Mouse (Mus musculus) olfactory bulb, adult 2 months (tissue): ENCODE results near the gene Enpep.

ENCODE experiments used
- CTCF ChIP-seq: fragments of 200-500 bp; IDR thresholded peaks from 2 replicates; pipeline ENCODE4 v1.5.1; 2012; ENCODE audit warnings: low read depth, mild to moderate bottlenecking, low read length, moderate library complexity; ENCODE audit not compliant: insufficient read depth
- POLR2A ChIP-seq: fragments of 200-500 bp; IDR thresholded peaks from 2 replicates; pipeline ENCODE4 v1.6.1; 2012; ENCODE audit warnings: mild to moderate bottlenecking, low read depth, low read length, moderate library complexity; ENCODE audit not compliant: insufficient read depth

- TF ChIP-seq CTCF (no peak), POLR2A (no peak)
These were observed 105.8 kb downstream of the Enpep start for GRCm38 (mm10) chr3:129226681-129227080.
